Mouse (Mus musculus) kidney, postnatal 10 days (tissue): Measurements from ENCODE around the gene Olfr228.
"Not testable (repeated sequence)": the region's sequence is repeated elsewhere in the genome, so short reads cannot be mapped to it uniquely, and the experiment has no call there.

ENCODE experiments used
- DNase-seq: peaks from one replicate; pipeline ENCODE4 v3.0.0; 2021; ENCODE audit warnings: mixed read lengths

Gene Olfr228

DNA sequence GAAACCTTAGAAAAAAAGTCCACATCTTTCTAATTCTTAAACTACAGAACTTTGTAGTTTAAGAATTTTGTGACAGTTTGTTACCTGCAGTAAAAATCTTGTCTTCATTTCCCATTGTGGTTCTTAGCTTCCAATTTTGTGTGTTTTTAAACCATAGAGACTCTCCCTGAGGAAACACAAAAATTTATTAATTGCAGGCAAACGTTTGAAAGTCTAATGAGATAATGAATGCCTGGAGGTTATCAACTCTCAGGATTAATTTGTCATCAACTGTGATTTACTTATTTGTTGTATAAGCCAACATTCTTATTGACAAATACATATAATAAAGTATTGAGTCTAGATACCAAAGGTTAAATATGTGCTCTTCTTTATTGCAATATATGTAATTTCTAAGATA lies at the start of gene Olfr228:
TSS of gene Olfr228 (minus strand) at position 101 of the 400 bp plus-strand sequence.
- no peak for DNase-seq

- DNase-seq, result no peak
These were observed 43.8 kb upstream of the Olfr228 start for GRCm38 (mm10) chr2:86530991-86531390.

DNA sequence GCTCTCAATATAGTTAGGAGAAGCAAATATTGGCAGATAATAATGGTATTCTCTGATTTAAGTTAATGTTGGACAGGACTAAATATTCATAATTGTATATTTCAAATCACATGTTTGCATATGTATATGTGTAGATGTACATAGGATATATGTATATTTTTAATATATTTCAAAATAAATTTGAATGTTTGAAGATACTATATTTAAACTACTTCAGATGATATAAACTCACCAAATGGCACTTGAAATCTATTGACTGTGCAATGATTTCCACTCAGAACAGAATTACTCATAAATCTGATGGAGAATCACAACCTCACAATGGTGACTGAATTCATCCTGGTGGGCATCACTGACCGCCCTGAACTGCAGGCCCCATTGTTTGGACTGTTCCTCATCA lies 21.0 kb upstream of the Olfr228 start, which contains the start of gene Olfr1076:
TSS of gene Olfr1076 (plus strand) at position 301 of the 400 bp plus-strand sequence.
- no peak for DNase-seq

DNA sequence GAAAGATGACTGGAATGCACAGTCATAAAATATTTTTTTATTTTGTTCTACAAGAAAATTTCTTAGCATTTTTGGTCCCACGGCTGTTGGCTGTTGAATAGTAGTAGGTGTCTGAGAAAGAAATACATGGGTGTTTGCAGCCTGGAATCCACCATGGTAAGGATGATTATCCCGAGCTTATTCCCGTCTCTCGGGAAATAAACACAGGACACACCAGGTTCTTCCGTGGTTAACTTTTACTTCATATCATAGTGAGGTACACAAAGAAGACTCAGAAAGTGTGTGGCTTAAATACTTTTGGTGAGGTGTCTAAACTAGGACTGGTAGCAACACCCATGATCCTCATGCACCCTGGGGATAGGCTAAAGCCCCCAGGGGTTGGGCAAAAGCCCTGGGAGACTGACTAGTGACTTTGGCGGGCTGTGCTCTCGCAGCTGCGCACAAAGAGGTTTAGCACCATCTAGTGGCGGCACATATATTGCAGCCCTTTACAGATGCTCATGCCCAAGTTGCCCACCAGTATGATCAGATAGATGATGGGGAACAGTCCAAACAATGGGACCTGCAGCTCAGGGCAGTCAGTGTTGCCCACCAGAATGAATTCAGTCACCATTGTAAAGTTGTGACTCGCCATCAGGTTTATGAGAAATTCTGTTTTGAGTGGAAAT lies 22.6 kb downstream of the Olfr228 start:
- peak; percentile 68 for DNase-seq

DNA sequence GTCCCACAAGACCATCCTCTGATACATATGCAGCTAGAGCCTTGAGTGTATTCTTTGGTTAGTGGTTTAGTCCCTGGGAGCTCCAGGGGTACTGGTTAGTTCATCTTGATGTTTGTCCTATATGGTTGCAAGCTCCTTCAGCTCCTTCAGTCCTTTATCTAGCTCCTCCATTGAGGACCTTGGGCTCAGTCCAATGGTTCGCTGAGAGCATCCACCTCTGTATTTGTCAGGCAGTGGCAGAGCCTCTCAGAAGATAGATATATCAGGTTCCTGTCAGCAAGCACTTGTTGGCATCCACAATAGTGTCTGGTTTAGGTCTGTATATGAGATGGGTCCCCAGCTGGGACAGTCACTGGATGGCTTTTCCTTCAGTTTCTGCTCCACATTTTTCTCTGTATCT lies 26.8 kb downstream of the Olfr228 start:
- DNase-seq, result no peak

DNA sequence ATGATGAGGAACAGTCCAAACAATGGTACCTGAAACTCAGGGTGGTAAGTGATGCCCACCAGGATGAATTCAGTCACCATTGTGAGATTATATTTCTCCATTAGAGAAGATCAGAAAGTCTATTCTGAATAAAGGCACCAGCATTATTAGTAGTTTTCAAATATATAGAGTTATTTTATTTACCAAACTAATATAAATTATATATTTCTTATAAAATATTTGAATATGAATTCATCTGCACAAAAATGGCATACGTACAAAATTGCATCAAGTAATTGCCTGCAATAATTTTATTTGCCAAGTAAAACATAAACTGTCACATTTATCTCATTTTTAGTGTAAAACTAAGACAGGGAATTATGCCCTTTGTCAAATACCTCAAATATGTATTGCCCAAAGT lies 31.0 kb downstream of the Olfr228 start, which contains the start of gene Olfr1066:
TSS of gene Olfr1066 (minus strand) at position 101 of the 400 bp plus-strand sequence.
- no peak for DNase-seq

DNA sequence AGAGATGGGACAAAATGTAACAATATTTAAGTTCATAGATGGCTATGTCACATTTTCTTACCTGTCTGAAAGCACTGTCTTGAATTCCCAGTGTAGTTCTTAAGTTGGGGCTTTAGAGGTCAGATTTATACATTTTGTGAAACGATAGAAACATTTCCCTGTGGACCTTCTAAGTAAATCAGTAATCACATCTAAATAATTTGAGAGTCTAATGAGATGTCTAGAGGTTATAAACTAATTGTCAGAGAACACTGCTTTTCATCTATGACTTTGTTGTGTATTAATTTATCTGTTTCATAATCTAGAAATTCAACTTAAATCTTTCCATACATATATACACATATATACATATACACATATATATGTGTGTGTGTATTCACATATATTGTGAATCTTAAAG lies 36.7 kb downstream of the Olfr228 start, which contains the start of gene Olfr1065:
TSS of gene Olfr1065 (minus strand) at position 101 of the 400 bp plus-strand sequence.
- DNase-seq, result not testable (repeated sequence)

DNA sequence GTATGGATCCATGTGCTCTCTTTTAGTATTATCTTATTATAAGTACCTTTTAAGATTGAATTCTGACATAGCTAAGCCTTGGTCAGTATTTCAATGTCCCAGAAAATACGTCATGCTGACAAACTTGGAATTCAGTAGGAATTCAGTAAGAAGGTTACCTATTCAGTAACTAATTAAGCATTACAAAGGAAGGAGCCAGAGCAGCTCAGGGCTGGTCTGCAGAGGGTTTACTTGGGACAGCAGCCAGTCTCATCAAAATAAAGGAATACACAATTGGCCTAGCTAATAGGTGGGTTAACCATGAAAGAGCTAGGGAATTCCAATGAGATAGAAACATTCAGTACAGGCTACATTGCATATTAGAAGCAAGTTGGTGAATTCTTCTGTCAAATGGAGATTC lies 45.1 kb downstream of the Olfr228 start:
- DNase-seq, result not testable (repeated sequence)
